Mouse (Mus musculus) liver, embryonic 12.5 days (tissue): ENCODE measurements around the gene Sh2b3. TPM values are rescaled to one million over a fixed set of nuclear protein-coding genes. Genes with fewer than 3 reads are reported as not detected.

Experiments used
- ATAC-seq: fragments of 200-750 bp; cut with Nextera tagmentation; 2 replicates; pipeline ENCODE4 v1.8.0; 2017; ENCODE audit warnings: moderate number of reproducible peaks, mild to moderate bottlenecking, moderate library complexity
- H3K27ac ChIP-seq: fragments of 300-500 bp; sonication (generic); 2 replicates; pipeline ENCODE4 v1.5.1; 2016; ENCODE audit warnings: mild to moderate bottlenecking
- H3K27me3 ChIP-seq: fragments of 300-500 bp; sonication (generic); replicated peaks from 2 replicates; pipeline ENCODE4 v1.6.1; 2016; ENCODE audit warnings: mild to moderate bottlenecking, moderate library complexity
- H3K36me3 ChIP-seq: fragments of 300-500 bp; sonication (generic); 2 replicates; pipeline ENCODE4 v1.6.1; 2016; ENCODE audit warnings: mild to moderate bottlenecking, moderate library complexity
- H3K4me1 ChIP-seq: fragments of 300-500 bp; sonication (generic); 2 replicates; pipeline ENCODE4 v1.6.1; 2016
- H3K4me2 ChIP-seq: fragments of 300-500 bp; sonication (generic); 2 replicates; pipeline ENCODE4 v1.6.1; 2016; ENCODE audit warnings: mild to moderate bottlenecking, moderate library complexity
- H3K4me3 ChIP-seq: fragments of 300-500 bp; sonication (generic); 2 replicates; pipeline ENCODE4 v1.5.1; 2016; ENCODE audit warnings: mild to moderate bottlenecking, moderate library complexity
- H3K9ac ChIP-seq: fragments of 300-500 bp; sonication (generic); 2 replicates; pipeline ENCODE4 v1.6.1; 2016; ENCODE audit warnings: mild to moderate bottlenecking, moderate library complexity
- H3K9me3 ChIP-seq: fragments of 300-500 bp; sonication (generic); replicated peaks from 2 replicates; pipeline ENCODE4 v1.6.1; 2016; ENCODE audit warnings: mild to moderate bottlenecking, moderate library complexity
- WGBS: fragments of 180-500 bp; shearing (Covaris S2); methylation state at CpG from one replicate; pipeline ENCODE4 v1.1.7; 2016; ENCODE audit not compliant: insufficient replicate concordance; 5-methylcytosine and 5-hydroxymethylcytosine counted together
- polyA plus RNA-seq: library from polyadenylated mRNA; unstranded; fragments of >200 nt; fragmentation: Nextera tagmentation; extraction: Ambion mirVana; gene quantifications from 2 replicates; pipeline ENCODE4 v1.2.1, GENCODE M21; 2016

Gene Sh2b3
- polyA plus RNA-seq = 13.0 TPM in 2 replicates

DNA sequence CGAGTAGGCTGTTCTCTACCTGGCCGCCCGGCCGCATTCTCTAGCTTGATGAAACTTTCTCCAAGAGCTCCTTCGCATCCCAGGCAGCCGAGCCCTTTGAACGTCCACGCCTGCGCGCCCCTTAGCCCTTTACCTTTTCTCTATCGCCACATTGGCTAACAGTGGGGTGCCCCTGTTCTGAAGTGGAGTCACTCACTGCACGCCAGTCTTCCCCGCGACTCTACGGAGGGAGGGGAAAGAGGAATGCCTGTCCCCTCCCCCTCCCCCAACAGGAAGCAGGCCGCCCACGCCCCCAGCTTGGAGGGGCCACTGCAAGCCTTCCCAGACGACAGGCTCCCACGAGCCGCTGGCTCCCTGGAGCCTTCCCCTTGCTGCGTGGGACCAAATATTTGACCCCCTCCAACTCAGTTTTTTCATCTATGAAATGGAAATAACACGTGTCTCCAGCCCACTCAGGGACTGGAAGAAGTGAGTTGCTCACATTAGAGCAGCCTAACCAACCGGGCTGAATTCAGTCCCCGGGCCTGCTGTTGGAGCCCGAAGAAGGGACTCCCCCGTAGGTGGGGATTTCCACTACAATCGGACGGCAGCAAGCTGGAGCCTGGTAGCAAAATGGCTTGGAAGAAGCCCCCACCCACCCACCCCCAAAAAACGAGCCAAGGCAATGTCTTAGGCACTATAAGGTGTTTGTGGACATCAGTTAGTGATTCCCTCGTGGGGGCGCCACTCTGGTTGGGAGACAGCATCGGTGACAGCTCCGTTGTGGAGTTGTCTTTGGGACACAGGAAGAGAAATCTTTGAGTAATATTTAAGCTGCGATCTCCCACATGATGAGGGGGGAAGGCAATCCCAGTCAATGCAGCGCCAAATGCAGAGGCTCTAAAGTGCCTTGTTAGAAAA lies at the start of gene Sh2b3:
TSS of gene Sh2b3 (minus strand) at position 206 of the 900 bp plus-strand sequence.
- Histone ChIP-seq H3K4me3 (peak within 1 kb of the TSS; percentile 79), H3K4me2 (peak within 1 kb of the TSS; percentile 97), H3K27me3 (peaks cover 18% of the 10 kb centered on the region), H3K27ac (peak within 1 kb of the TSS; percentile 87), H3K9ac (peak within 1 kb of the TSS; percentile 89), H3K36me3 (no peaks in the 10 kb centered on the region), H3K4me1 (peaks cover 75% of the 10 kb centered on the region), H3K9me3 (no peaks in the 10 kb centered on the region)
- WGBS = under 1% methylated on average over 35 of the region's 35 CpGs
- peak; percentile 27 for ATAC-seq

DNA sequence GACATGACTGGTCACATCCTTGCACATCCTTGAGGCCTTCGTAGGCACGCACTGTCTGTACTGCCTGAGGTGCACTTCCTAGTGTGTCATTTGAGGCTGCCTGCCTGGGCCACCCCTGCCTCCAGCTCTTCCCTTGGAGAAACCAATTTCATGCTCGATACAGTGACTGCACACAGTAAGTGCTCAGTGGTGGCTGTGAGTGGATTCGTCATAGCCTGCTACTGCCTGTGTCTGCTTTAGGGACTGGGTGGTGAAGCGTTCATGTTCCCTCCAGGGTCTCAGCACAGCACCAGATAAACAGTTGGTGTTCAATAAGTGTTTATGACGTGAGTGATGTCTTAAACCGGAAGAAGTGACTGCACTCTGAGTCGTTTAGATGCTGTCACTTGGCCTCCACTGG lies 45.9 kb upstream of the Sh2b3 start:
- Histone ChIP-seq H3K4me1 (no peaks in the 10 kb centered on the region), H3K27me3 (no peaks in the 10 kb centered on the region), H3K4me2 (no peak overlapping the region), H3K9me3 (peaks cover 8% of the 10 kb centered on the region; the same call in 1 of the 2 replicates), H3K4me3 (no peak overlapping the region), H3K36me3 (no peaks in the 10 kb centered on the region), H3K9ac (no peak overlapping the region), H3K27ac (no peak overlapping the region)
- WGBS = 69% methylated on average over 8 of the region's 8 CpGs
- ATAC-seq = no peak

GRCm38 (mm10) chr5:121879211-121879610 lies 41.8 kb upstream of the Sh2b3 start:
- ATAC-seq = no peak

DNA sequence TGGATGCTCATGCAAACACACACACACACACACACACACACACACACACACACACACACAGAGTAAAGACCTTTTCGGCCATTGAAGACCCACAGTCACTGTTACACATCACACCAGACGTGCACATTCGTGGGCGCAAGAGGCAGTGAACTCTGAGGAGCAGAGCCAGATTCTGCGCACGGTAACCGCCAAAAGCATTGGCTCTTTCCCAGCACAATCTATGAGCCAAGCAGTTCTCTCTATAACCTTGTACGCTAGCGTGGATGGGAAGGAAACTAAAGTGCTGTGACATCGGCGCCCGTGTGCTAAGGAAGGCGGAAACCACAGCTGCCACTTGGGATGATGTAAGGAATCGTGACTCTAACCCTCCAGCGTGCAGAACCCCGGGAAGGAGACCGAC lies 41.3 kb upstream of the Sh2b3 start:
- no peaks in the 10 kb centered on the region for H3K4me1 ChIP-seq
- H3K27ac ChIP-seq = no peak overlapping the region
- H3K9ac ChIP-seq = no peak overlapping the region
- H3K36me3 ChIP-seq = peaks cover 7% of the 10 kb centered on the region; the same call in 1 of the 2 replicates
- no peak overlapping the region for H3K4me3 ChIP-seq
- H3K9me3 ChIP-seq = no peaks in the 10 kb centered on the region
- no peak overlapping the region for H3K4me2 ChIP-seq
- peaks cover 4% of the 10 kb centered on the region; the same call in 1 of the 2 replicates for H3K27me3 ChIP-seq
- WGBS = 72% methylated on average over 17 of the region's 17 CpGs
- no peak for ATAC-seq

More at GRCm38 (mm10) chr5:121879211-121879610, 41.8 kb upstream of the Sh2b3 start:
- H3K9me3 ChIP-seq = no peaks in the 10 kb centered on the region
- no peak overlapping the region for H3K4me3 ChIP-seq
- H3K4me2 ChIP-seq = no peak overlapping the region
- 29% methylated on average over 6 of the region's 6 CpGs for WGBS
- H3K9ac ChIP-seq = no peak overlapping the region
- no peaks in the 10 kb centered on the region for H3K4me1 ChIP-seq
- H3K27ac ChIP-seq = no peak overlapping the region
- H3K36me3 ChIP-seq = peaks cover 7% of the 10 kb centered on the region; the same call in 1 of the 2 replicates
- no peaks in the 10 kb centered on the region for H3K27me3 ChIP-seq

GRCm38 (mm10) chr5:121876901-121877300 lies 39.5 kb upstream of the Sh2b3 start:
- Histone ChIP-seq H3K4me1 (no peaks in the 10 kb centered on the region), H3K27ac (no peak overlapping the region), H3K9ac (no peak overlapping the region), H3K9me3 (no peaks in the 10 kb centered on the region), H3K4me3 (no peak overlapping the region), H3K27me3 (peaks cover 10% of the 10 kb centered on the region; the same call in 1 of the 2 replicates), H3K36me3 (peaks cover 7% of the 10 kb centered on the region; the same call in 1 of the 2 replicates), H3K4me2 (no peak overlapping the region)
- WGBS = 78% methylated on average over 12 of the region's 12 CpGs
- no peak for ATAC-seq

DNA sequence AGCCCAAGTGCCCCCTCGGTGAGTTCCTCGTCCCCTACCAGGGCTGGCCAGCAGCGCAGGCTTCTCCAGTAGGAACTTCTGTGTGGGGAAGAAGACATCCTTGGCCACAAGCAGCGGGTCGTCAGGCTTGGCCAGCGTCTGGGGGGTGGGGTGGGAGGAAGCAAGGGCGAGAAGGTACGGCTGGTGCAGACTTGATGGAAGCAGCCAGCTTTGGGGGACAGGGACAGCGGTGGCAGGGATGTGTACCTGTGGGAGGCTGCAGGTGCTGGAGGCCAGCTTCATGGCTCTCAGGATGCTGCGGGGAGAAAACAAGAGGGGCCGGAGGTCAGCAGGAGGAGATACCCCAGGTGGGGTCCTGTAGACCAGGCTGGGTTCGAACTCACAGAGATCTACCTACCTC lies 37.6 kb upstream of the Sh2b3 start:
- WGBS = 70% methylated on average over 12 of the region's 12 CpGs
- Histone ChIP-seq H3K27me3 (peaks cover 10% of the 10 kb centered on the region; the same call in 1 of the 2 replicates), H3K36me3 (peaks cover 7% of the 10 kb centered on the region; the same call in 1 of the 2 replicates), H3K27ac (no peak overlapping the region), H3K4me3 (no peak overlapping the region), H3K4me2 (no peak overlapping the region), H3K9me3 (no peaks in the 10 kb centered on the region), H3K9ac (no peak overlapping the region), H3K4me1 (no peaks in the 10 kb centered on the region)
- ATAC-seq = no peak

DNA sequence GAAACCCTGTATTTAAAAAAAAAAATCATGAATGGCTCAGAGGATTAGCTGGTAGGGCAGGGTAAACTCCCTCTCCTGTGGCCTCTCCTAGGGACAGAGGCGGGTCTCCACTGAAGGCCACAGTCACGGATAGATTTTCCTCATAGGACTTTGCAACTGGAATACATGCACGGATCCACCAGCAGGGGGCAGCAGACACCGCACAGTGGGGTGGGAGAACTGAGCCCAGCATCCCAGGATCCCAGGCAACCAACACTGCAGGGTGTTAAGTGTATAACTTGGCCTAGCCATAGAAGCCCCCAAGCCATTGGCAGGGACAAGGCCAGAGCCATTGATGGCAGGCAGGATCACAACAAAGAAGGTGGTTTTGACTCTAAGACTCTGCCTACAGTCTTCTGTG lies 34.7 kb upstream of the Sh2b3 start:
- Histone ChIP-seq H3K27ac (no peak overlapping the region), H3K9me3 (no peaks in the 10 kb centered on the region), H3K4me1 (no peaks in the 10 kb centered on the region), H3K4me2 (no peak overlapping the region), H3K36me3 (peaks cover 11% of the 10 kb centered on the region; the same call in 1 of the 2 replicates), H3K4me3 (no peak overlapping the region), H3K9ac (no peak overlapping the region), H3K27me3 (peaks cover 10% of the 10 kb centered on the region; the same call in 1 of the 2 replicates)
- no peak for ATAC-seq
- 17% methylated on average over 4 of the region's 4 CpGs for WGBS

DNA sequence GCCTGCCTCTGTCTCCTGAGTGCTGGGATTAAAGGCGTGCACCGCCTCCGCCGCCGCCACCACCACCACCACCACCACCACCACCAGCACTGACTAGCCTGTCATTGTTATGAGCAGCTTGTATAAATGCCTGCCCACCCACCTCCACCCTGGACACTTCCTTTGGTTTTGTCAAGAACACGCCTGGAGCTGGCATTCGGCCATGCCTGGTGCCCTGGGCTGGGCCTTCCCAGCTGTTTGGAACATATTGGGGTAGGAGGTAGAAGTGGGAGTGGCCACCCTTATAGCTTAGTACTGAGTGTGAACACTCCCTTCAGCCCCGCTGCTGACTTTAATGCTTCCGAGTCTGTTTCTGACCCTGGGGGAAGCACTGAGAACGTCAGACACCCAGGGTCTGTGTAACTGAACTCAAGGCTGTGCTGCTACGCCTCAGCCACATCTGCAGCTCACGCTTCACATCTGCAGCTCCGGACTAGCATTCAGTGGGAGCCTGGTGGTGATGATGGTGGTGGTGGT lies 34.1 kb upstream of the Sh2b3 start:
- Histone ChIP-seq H3K9me3 (no peaks in the 10 kb centered on the region), H3K27me3 (peaks cover 10% of the 10 kb centered on the region), H3K4me3 (no peak overlapping the region), H3K36me3 (peaks cover 8% of the 10 kb centered on the region; the same call in 1 of the 2 replicates), H3K4me2 (no peak overlapping the region), H3K9ac (no peak overlapping the region), H3K27ac (no peak overlapping the region), H3K4me1 (no peaks in the 10 kb centered on the region)
- WGBS = 79% methylated on average over 13 of the region's 13 CpGs
- ATAC-seq = no peak

- Histone ChIP-seq H3K36me3 (0 out of 2 replicates have a peak, but pooled peaks cover 4% of the 10 kb centered on the region), H3K9me3 (no peaks in the 10 kb centered on the region), H3K27ac (no peak overlapping the region), H3K4me2 (no peak overlapping the region), H3K4me3 (no peak overlapping the region), H3K9ac (no peak overlapping the region), H3K27me3 (peaks cover 10% of the 10 kb centered on the region), H3K4me1 (no peaks in the 10 kb centered on the region)
- ATAC-seq = no peak
- WGBS = 30% methylated on average over 6 of the region's 6 CpGs
These were observed 33.4 kb upstream of the Sh2b3 start for GRCm38 (mm10) chr5:121870832-121871231.

GRCm38 (mm10) chr5:121867963-121868362 lies 30.5 kb upstream of the Sh2b3 start:
- no peaks in the 10 kb centered on the region for H3K9me3 ChIP-seq
- no peak overlapping the region for H3K9ac ChIP-seq
- H3K27me3 ChIP-seq = no peaks in the 10 kb centered on the region; the same call in none of the 2 replicates
- H3K36me3 ChIP-seq = 0 out of 2 replicates have a peak, but pooled peaks cover 4% of the 10 kb centered on the region
- no peak overlapping the region for H3K4me3 ChIP-seq
- ATAC-seq = no peak
- 56% methylated on average over 5 of the region's 5 CpGs for WGBS
- H3K4me1 ChIP-seq = peaks cover 4% of the 10 kb centered on the region; the same call in 1 of the 2 replicates
- H3K27ac ChIP-seq = no peak overlapping the region
- H3K4me2 ChIP-seq = no peak overlapping the region

GRCm38 (mm10) chr5:121864330-121864729 lies 26.9 kb upstream of the Sh2b3 start:
- peak overlapping the region; percentile 44 for H3K4me2 ChIP-seq
- peaks cover 4% of the 10 kb centered on the region; the same call in 1 of the 2 replicates for H3K4me1 ChIP-seq
- H3K27me3 ChIP-seq = no peaks in the 10 kb centered on the region; the same call in none of the 2 replicates
- H3K4me3 ChIP-seq = no peak overlapping the region
- 0 out of 2 replicates have a peak, but pooled peaks cover 3% of the 10 kb centered on the region for H3K9me3 ChIP-seq
- H3K36me3 ChIP-seq = peaks cover 14% of the 10 kb centered on the region; the same call in 1 of the 2 replicates
- H3K9ac ChIP-seq = no peak overlapping the region
- WGBS = 18% methylated on average over 8 of the region's 11 CpGs
- no peak for ATAC-seq
- no peak overlapping the region for H3K27ac ChIP-seq

GRCm38 (mm10) chr5:121861964-121862363 lies 24.5 kb upstream of the Sh2b3 start:
- WGBS = 50% methylated on average over 5 of the region's 5 CpGs
- no peak overlapping the region for H3K27ac ChIP-seq
- no peaks in the 10 kb centered on the region; the same call in none of the 2 replicates for H3K27me3 ChIP-seq
- H3K4me3 ChIP-seq = no peak overlapping the region
- ATAC-seq = no peak
- H3K36me3 ChIP-seq = peaks cover 12% of the 10 kb centered on the region; the same call in 1 of the 2 replicates
- peaks cover 4% of the 10 kb centered on the region; the same call in 1 of the 2 replicates for H3K4me1 ChIP-seq
- 0 out of 2 replicates have a peak, but pooled peaks cover 3% of the 10 kb centered on the region for H3K9me3 ChIP-seq
- H3K4me2 ChIP-seq = no peak overlapping the region
- no peak overlapping the region for H3K9ac ChIP-seq
